Mouse (Mus musculus) telencephalon, adult 2 months (tissue): ENCODE results near the gene S100a6.

ENCODE experiments used
- DNase-seq: peaks from one replicate; pipeline ENCODE4 v3.0.0-alpha.2; 2011; ENCODE audit warnings: low read depth, low spot score

Gene S100a6

DNA sequence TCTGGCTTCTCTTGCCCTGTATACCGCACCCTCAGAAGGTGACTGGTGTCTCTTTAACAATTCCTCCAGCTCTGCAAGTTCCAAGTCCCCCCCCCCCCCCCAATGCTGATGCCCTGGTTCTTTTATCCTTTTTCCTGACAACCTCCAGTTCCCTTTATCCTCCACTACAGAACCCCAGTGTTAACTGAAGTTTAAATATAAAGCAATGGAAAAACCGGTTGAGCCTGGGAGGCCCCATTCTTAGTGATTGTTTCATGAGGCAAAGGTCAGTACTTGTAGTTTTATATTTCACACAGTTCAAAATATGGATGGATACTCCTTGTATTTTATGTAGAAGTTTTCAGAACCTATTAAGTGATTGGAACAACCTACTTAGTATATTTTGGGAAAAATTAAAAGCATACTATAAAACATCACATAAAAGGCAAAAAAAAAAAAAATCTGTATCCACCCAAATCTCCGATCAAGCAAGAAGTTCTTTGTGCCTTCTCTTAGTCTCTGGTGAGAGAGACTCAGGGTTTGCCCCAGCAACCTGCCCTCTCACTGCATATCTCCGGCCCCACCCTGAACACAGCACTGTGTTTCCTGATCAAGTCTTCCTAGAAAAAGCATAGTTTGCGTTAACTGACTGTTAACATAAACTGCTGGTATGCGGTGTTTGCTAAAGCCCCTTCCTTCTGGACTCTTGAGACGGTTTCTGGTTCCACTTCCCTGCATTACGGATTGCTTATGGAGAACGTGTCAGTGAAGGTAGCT lies 13.8 kb downstream of the S100a6 start:
- DNase-seq, result no peak

GRCm38 (mm10) chr3:90627366-90627765 lies 14.7 kb downstream of the S100a6 start:
- no peak for DNase-seq

DNA sequence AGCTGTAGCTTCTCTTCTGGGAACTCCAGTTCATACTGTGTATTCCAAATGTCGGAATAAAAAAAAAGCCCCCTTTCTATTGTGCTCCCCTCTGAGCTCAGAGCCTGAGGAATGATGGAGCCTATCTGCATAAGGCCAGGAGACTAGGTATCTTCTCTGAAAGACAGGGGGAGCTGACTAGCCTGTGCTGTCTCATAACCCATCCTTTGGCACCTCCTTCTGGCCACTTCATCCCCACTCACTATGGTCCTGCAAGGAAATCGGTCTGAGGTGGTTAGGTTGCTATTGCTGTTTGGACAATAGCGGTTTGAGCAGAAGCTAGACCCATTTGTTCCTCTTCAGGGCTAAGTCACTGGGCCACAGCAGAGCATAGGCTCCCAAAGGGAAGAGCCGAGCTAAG lies 15.1 kb downstream of the S100a6 start:
- DNase-seq, result no peak

DNA sequence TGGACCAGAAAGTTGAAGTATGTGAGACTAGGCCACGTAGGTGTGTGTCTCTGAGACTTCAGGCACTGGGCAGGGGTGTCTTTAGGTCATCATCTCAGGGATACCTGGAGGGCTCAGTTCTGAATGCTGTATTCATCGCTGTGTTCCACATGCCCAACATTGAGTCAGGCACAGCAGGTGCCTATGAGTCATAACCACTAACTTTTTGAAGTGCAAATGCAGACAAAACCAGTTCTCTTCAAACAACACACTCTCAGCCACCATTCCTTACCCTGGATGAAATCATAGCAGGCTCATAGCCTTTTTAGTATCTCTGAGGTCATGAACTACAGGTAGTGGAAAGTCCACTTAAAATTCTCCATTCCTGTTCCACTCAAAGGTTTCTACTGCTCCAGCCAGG lies 16.6 kb downstream of the S100a6 start:
- no peak for DNase-seq

- no peak for DNase-seq
Measured at GRCm38 (mm10) chr3:90631984-90632383, 19.3 kb downstream of the S100a6 start.

DNA sequence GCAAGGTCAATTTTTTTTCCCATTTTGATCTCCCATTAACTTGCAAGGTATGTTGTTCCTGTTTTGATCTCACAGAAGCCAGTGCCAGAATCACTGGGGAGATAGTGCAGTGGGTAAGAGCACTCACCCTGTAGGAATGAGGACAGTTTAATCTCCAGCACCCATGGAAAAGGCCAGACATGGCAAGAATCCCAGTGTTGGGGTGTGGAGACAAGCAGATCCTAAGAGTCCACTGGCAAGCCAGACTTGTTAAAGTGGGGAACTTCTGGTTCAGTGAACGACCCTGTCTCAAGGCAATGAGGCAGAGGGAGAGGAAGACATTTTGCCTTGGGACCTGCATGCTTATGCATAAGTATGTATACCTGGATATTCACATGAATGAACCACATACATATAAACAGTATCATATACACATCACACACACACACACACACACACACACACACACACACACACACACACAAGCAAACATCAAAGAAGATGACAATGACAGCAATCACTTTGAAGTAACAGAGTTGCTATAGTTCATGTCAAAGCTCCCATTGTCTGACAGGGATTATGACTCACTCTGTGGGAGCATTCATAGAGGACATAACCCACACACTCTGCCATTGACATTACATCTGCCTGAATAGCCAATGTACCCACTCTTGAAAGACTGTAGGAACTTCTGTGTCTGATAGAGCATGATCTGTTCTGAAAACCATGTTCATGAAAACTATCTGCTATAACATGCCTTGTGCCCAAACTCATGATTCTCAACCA lies 26.0 kb downstream of the S100a6 start:
- no peak for DNase-seq

- DNase-seq, result no peak
Measured at GRCm38 (mm10) chr3:90639511-90640154, 27.0 kb downstream of the S100a6 start.

- DNase-seq, result no peak
Measured at GRCm38 (mm10) chr3:90640981-90641380, 28.3 kb downstream of the S100a6 start.

GRCm38 (mm10) chr3:90644220-90644619 lies 31.5 kb downstream of the S100a6 start:
- DNase-seq, result no peak

- DNase-seq, result no peak
Measured at GRCm38 (mm10) chr3:90647291-90647690, 34.6 kb downstream of the S100a6 start.

- DNase-seq, result peak; percentile 61
Measured at GRCm38 (mm10) chr3:90648981-90649380, 36.3 kb downstream of the S100a6 start.

DNA sequence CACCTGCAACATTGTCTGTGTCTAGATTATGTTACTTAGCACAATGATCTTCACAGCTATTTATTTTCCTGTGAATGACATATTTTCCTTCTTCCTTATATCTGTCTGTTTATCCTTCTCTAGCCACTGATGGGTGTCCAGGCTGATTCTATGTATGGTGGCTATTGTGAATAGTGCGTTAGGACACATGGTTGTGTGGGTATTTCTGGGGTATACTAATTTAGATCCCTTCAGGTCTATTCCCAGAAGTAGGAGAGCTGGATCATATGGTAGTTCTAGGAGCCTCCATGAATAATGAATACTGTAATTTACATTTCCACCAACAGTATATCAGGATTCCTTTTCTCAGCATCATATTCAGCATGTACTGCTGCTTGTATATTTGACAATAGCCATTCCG lies 37.1 kb downstream of the S100a6 start:
- DNase-seq, result no peak

GRCm38 (mm10) chr3:90652878-90653508 lies 40.3 kb downstream of the S100a6 start:
- peak; percentile 54 for DNase-seq

DNA sequence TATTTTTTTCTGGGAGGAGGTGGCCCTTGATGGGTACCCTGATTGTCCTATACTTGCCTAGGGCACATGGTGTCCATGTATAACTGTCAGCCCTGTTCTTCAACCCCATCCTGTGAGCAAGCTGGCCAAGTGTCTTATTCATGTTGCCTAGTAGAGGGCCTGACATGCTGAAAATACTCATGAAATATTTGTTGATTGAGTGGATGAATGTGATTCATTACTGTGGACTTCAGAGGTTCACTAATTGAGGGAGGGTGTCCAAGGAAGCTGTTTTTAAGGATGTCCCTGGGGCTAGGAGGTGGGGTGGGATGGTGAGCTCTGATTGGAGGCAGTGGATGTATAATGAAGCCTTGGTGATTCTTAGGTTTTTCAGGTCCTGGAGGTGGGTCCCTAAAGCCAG lies 41.0 kb downstream of the S100a6 start, which contains the start of gene S100a7a:
TSS of gene S100a7a (plus strand) at position 301 of the 400 bp plus-strand sequence.
- no peak for DNase-seq

GRCm38 (mm10) chr3:90657405-90657804 lies 44.7 kb downstream of the S100a6 start:
- DNase-seq, result no peak

- DNase-seq, result no peak
Measured at GRCm38 (mm10) chr3:90659364-90660044, 46.8 kb downstream of the S100a6 start.

GRCm38 (mm10) chr3:90664219-90664618 lies 51.5 kb downstream of the S100a6 start:
- DNase-seq, result no peak

- no peak for DNase-seq
Measured at GRCm38 (mm10) chr3:90668846-90669245, 56.2 kb downstream of the S100a6 start, which contains the start of gene S100a8. Gene S100a8, plus strand, starts transcription at chr3:90668978.
